Mouse (Mus musculus) layer of hippocampus, adult 9-11 months (tissue): ENCODE measurements around the gene Scpep1.
"Not testable (repeated sequence)": the region's sequence is repeated elsewhere in the genome, so short reads cannot be mapped to it uniquely, and the experiment has no call there.

Source experiments
- DNase-seq: peaks from one replicate; pipeline ENCODE4 v3.0.0; 2022

Gene Scpep1

GRCm38 (mm10) chr11:88908557-88909211 lies 46.6 kb downstream of the Scpep1 start:
- peak; percentile 38 for DNase-seq

- DNase-seq = no peak
These were observed 47.4 kb downstream of the Scpep1 start for GRCm38 (mm10) chr11:88907886-88908285.

GRCm38 (mm10) chr11:88905621-88906020 lies 49.6 kb downstream of the Scpep1 start:
- no peak for DNase-seq

- no peak for DNase-seq
These were observed 51.2 kb downstream of the Scpep1 start for GRCm38 (mm10) chr11:88904080-88904479.

DNA sequence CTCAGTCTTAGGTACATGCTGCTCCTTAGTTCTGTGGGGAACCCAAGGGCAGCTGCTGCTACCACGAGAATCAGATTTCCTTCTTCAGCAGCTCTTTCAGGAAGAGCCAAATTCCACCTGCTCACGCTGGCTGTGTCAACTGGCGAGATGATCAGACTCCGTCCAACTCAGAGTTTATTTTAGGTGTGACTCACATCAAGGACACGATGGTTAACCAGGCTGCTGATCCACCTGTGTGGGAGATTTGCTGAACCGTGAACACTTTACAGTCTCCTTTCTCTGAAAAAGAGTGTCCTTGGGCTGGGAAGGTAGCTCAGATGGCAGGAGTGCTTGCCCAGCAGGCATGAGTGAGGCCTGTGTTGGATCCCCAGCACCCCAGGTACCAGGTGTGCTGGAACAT lies 52.5 kb downstream of the Scpep1 start:
- DNase-seq = no peak

DNA sequence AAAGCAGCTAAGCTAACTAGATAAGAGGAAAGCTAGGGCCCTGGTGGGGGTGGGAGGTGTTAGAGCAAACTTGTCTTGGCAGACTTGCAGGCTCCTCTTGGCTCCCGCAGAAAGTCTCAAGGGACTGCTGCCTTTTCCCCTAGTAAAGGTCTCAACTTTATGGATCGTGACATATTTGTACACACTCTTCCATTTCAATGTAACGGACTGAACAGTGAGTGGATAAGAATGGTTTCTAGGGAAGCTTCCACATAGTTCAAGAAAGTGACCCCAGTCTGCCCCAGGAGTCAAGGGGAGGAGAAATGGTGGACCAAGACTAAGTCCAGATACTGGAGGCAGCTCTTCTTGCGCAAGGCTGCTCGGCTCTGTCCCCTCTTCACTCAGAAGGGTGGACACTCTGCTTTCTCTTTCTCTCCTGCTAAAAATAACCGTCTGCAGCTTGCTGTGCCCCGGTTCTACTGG lies 53.9 kb downstream of the Scpep1 start:
- no peak for DNase-seq

- no peak for DNase-seq
These were observed 55.7 kb downstream of the Scpep1 start for GRCm38 (mm10) chr11:88899561-88899960.

DNA sequence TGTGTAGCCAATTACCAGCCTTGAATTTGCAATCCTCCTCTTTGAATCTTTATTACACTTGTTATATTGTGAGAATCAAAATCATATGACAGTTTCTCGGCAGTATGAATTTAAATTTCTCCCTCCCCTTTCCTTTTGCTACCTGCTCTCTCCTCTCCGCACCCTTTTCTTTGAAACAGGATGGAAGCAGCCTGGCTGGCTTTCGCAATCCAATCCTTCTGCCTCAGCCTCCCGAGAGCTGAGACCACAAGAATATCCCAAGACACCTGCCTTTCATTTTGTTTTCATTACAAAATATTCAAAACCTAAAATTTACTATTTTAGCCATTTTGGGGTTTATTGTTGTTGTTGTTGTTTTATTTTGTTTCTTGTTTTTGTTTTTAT lies 56.9 kb downstream of the Scpep1 start:
- no peak for DNase-seq

DNA sequence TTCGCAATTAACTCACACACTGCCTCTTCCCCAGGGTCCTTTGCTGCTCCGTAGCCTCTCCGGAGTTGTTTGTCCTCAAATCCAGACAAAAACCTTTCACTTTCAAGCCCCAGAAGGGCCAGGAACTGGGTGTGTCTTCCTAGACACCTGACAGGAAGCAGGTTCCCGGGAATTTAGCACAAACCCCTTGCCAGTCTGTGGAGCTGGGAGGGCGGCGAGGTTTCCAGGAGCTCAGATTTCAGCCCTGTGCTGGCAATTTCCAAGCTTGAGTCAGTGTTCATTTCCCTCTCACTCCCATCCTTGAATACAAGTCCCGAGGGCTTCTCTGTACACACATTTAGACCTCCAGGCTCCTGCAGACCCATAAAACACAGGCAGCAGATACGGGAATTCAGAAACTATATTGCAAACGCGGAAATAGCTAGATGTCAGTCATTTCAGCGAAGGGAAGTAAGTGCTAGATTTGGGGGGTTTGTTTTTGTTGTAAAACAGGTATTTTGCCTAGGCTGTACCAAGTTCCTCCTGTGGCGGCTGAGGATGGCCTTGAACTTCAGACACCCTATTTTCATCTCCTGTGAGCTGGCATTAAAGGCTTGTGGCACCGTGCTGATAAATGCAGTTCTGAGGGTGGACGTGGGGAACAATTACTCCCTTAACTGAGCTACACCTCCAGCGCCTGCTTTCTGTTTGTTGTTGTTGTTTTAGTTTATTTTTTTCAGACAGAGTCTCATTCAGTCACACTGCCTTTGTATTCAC lies 57.5 kb downstream of the Scpep1 start:
- no peak for DNase-seq

DNA sequence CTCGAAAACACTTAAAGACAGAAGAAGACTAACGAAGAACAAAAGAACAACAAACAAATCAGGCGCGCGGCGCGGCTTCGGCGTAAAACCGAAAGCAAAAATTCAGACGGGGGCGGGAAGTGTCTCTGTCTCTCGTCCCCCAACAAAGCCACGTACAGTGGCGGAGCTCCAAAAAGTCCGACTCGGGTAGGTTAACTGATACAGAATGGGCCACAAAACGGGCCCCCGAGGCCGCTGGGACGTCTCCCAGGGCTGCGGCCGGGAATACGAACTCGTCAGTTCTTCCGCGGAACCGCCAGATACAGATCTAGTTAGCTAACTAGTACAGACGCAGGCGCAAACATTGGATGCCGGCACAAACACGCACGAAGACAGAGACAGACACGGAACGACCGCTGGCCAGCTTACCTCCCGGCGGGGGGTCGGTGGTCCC lies 59.4 kb downstream of the Scpep1 start:
- DNase-seq = peak; percentile 34

DNA sequence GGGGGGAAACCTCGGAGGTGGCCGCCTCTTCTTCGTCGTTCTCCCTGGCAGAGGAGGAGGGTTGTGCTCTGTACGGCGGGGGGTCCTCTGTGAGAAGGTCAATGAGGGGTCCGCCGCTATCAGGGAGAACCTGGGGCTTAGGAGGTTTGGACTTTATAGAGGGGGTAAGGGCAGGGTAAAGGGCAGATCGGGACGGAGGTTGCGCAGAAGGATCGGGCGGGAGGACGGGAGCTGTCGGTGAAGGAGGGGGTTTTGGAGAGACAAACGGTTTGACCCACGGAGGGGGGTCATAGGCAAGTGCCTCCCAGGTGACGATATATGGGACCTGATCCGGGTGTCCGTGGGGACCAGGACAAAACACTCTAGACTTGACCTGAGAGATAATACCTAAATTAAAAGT lies 60.0 kb downstream of the Scpep1 start:
- DNase-seq = not testable (repeated sequence)

DNA sequence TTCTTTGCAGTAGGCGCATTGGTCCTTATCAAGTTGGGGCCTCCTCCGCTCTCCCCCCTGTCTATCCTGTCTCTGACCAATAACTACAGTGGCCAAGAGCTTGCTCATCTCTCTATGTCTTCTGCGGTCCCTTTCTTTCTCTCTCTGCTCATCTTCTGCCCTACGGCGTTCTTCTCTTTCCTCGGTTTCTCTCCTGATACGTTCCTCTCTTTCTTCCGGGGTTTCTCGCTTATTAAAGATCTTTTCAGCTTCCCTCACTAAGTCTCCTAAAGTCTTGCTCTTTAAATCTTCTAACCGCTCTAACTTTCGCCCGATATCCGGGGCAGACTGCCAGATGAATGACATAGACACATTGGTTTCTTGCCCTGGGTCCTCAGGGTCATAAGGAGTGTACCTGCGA lies 61.0 kb downstream of the Scpep1 start:
- DNase-seq = not testable (repeated sequence)

DNA sequence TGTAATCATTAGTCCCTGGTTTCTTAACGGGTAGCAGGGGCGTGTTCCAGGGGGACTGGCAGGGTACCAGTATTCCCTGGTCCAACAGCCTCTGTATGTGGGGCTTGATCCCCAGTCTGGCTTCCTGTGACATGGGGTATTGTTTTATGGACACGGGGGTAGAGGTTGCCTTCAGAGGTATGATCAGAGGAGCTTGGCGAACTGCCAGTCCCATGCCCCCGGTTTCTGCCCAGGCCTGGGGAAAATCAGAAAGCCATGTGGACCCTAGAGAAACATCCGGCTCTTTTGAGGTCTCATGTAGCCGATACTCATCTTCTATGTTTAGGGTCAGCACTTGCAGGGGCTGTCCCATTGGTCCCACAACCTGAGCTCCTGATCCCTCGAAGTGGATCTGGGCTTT lies 61.8 kb downstream of the Scpep1 start:
- not testable (repeated sequence) for DNase-seq

DNA sequence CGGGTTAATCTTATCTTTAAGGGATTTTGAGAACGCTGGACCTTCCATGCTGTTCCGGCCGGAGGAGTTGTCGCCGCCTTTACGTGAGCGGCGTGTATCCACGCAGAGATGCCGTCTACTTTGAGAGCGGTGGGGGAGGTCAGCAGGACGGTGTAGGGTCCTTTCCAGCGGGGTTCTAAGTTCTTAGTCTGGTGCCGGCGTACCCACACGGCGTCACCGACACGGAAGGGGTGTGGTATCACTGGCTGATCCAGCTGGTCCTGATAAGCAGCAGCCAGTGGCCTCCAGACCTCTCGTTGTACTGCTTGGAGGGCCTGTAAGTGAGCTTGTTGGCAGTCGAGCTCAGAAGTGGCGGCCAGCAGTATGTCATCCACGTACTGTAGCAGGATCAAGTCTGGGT lies 62.5 kb downstream of the Scpep1 start:
- DNase-seq = not testable (repeated sequence)

GRCm38 (mm10) chr11:88891921-88892561 lies 63.2 kb downstream of the Scpep1 start:
- peak; percentile 67 for DNase-seq

GRCm38 (mm10) chr11:88891446-88891845 lies 63.8 kb downstream of the Scpep1 start:
- DNase-seq = peak; percentile 39

- DNase-seq = not testable (repeated sequence)
These were observed 64.4 kb downstream of the Scpep1 start for GRCm38 (mm10) chr11:88890904-88891303.

- DNase-seq = no peak
These were observed 66.3 kb downstream of the Scpep1 start for GRCm38 (mm10) chr11:88888996-88889395.

- DNase-seq = no peak
These were observed 70.7 kb downstream of the Scpep1 start for GRCm38 (mm10) chr11:88884376-88885065.

GRCm38 (mm10) chr11:88878011-88878410 lies 77.3 kb downstream of the Scpep1 start:
- no peak for DNase-seq
